Mouse (Mus musculus) brain, embryonic 18.5 days (tissue): ENCODE results near the gene Prph2.

Experiments
- DNase-seq: peaks from one replicate; pipeline ENCODE4 v3.0.0-alpha.2; 2012; ENCODE audit warnings: low read depth, low spot score

Prph2 gene

DNA sequence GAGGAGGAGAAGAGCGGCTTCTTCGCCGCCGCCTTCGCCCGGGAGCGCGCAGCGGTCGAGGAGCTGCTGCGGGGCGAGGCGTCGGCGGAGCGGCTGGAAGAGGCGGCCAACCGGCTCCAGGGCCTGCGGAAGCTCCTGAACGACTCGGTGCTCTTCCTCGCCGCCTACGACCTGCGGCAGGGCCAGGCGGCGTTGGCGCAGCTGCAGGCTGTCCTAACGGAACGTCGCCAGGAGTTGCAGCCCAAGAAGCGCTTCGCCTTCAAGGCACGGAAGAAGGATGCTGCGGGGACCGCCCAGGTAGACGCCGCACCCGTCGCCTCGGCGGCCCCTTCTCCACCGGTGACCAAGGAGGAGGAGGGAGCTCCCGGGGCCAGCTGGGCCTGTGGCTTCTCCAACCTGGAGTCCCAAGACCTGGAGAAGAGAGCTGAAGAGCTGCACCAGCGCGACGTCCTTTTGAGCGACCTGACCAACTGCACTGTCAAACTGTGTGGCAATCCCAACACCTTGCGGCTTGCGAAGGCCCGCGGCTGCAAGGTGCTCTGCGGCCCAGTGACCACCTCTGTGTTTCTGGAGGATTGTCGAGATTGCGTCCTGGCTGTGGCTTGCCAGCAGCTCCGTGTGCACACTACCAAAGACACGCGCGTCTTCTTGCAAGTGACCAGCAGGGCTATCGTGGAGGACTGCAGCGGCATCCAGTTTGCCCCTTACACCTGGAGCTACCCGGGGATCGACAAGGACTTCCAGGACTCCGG lies 19.2 kb upstream of the Prph2 start:
- no peak for DNase-seq

DNA sequence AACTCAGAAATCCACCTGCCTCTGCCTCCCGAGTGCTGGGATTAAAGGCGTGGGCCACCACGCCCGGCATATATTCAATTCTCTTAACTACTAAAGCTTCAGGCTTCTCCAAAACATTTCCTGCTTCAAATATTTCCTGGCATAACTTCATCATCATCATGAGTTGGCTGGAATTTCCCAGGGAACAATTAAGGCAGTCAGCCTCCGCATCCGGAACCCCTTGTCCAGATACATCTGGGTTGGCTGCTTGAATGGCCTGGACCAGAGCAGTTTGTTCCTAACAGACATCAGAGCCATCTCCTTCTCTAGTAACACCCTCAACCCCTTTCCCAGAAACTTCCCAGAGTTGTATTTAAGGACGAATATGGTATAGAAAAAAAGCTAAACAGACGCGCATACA lies 14.8 kb upstream of the Prph2 start:
- no peak for DNase-seq

DNA sequence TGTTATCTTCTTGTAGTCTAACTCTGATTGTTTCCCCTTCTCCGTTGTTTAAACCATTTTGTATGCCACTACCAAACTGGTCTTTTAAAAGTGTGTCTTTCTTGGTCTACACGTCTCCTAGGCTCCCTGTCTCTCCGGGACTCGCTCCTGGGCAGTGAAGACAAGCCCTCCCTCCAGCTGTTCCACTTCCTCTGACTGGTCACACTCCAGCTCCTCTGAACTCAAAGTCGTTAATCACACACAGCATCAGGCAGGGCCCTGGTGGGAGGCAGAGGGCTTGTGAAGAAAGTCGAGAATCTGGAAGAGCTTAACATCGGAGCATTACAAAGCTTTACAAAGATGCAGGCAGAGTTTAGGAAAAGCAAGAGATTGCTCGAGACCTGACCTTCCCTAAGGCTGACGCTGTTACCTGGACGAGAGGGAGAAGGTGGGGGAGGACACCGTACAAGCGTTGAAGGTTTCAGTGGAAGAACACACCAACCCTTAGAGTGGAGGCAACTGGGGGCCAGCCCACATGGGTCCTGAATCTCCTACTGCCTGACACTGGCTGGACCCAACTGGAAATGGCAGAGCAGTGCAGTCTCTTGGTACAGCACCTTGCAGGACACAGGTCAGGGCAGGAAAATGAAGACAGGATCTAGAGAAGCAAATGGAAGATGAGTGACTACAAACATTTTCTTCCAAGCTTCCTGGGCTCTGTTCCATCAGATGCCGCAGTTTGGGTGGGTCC lies 12.9 kb upstream of the Prph2 start:
- DNase-seq: no peak

DNA sequence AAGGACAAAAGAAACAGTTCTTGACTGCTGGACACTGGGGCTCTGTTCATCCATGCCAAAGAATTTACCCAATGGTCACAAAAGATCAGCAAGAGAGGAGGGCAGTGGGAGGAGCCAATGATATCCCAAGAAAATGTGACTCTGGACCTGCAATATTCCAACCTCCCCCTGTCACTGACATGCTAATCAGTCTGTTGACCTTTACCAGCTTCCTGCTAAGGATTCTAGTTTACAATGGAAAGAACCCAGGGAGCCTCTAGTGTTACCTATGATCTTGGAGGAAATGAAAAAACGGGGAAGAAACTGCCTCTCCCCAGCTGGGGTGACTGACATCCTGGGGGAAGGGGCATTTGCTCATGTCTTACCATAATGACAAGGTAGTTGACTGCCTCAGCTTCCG lies 9.3 kb upstream of the Prph2 start:
- DNase-seq: no peak

DNA sequence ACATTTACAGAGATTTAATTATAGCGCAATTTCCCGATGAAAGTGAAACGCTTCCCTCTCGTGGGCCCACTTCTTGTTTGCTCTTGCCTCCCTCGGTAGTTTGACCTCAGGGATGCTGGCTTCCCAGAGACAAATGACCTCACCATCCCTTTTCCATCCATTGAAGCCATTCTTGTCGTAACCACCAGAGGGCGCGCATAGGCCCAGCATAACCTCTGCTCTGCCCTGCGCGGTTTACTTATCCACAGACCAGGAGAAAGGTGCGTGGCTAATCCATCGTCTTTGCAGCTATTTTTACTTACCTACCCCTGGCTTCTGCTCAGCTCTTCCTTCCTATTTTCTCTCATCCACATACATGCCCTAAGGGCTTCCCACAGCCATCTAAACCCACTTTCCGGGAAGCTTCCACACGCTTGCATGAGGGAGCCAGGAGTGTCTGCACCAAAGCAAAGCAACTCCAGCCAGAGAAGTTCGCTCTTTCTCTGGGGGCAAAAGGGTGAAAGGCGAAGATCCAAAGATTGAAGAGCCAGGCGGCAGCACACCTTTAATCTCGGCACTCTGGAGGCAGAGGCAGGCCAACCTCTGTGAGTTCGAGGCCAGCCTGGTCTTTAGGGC lies 6.3 kb upstream of the Prph2 start:
- DNase-seq: no peak

DNA sequence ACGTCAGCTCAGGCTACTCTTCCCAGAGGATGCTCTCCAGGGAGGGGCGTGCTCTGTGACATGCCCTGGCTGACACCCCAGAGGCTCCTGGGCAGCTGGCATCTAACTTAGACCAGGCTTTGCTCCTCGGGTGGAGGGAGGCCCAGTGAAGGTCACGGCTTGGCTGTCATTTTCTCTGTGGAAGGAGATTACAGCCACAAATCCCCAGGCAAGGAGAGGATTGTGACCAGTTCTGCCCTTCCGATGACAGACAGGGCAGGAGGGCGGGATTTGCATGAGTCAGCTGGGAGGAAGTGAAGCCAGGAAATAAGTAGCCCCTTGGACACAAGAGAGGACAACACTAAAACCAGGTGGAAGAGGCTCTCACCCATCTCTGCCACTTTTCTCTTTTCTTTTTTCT lies 2.1 kb downstream of the Prph2 start:
- DNase-seq: no peak

DNA sequence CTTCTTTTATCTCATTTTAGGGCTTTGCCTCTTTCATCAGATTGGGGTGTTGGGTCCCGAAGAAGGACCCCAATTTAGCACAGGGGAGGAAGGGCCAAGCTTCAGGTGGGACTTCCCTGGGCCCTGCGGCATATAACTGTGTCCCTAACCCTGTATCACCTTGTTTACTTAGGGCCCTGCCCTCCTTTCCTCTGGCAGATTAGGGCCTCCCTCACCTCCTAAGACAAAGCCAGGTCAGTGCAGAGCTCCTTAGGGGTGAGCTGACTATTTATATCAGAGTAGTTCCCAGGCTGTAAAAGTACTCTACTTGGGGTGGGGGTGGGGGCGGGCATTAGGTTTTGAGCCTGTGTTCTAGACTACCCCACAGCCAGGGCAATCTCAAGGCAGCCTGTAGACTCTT lies 4.9 kb downstream of the Prph2 start:
- no peak for DNase-seq

DNA sequence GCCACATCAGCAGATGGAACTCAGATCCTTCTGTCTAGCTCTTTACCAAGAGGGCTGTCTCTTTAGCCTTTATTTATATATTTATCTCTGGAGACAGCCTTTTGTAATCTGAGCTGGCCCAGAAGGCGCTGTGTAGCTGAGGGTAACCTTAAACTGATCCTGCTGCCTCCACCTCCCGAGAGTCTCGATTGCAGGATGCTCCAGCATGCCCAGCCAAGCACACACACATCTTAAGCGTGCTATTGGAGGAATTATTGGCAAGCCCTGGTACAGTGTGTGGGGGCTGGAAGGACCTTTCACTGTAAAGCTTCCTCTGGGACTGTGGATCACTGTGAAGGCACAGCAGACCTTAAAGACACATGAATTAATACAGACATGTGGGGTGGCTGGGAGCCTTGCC lies 8.7 kb downstream of the Prph2 start:
- no peak for DNase-seq

DNA sequence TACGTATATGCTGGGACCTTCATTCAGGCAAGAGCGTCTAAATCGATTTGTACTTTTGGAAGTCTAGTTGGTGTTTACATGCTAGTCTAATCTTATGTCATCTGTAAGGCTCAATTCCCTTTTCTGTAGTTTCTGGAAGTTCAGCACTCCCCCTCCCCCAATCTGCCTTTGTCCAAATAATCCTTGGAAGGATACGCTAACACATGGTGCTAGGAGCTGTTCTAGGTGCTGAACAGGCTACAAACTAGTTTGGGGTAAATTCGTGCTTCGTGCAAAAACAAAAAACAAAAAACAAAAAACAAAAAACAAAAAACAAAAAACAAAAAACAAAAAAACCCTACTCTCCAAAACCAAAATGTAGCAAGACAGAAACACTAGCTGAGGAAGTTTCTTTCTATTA lies 10.6 kb downstream of the Prph2 start:
- DNase-seq: no peak

DNA sequence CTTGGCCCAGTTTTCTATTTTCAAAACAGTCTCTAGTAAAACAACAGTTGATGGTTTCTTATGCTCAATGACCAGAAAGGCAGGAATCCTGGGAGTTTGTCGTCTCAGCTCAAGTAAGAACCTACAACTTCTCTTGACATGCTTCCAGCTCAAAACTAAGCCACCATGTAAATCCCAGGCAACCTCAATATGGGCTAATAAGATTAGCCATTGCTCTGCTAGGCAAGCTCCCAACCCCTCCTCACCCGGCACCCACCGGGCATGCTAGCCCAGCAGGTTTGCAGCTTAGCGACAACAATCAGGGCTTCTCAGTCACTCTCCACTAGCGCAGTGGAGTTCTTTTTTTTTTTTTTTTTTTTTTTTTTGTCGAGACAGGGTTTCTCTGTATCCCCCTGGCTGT lies 15.9 kb downstream of the Prph2 start:
- DNase-seq: no peak

DNA sequence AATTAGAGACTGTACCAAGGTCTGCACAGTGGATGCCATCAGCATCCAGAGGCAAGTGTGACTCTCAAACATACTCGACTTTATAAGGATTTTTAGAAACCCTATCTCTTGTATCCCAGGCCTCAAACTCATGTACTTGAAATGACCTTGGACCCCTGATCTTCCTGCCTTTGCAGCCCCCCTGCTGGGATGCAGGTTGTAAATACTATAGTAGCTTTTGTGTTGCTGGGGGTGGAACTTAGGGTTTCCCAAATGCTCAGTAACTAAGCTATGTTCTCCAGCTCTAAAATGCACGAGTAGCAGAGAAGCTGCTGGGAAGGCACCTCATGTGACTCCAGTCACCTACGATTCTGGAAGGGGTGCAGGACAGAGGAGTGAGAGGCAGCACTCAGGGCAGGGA lies 16.7 kb downstream of the Prph2 start:
- DNase-seq: no peak

DNA sequence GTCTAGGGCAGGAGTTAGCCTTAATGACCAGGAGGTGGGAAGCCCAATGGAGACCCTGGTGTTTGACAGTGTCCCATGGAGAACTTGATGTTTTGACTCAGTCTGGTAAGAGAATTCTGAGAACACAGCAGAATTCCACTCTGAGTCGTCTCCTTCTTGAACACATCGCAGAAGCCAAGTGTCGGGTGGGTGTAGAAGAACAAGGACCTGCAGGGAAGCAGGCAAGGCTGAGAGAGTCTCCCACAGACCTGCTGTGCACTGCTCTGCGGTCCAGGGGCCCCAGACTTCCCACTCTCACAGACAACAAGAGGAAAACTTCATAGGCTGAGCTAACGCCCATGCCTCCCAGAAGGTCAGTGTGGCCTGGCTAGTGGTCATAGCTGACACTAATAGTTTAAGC lies 17.5 kb downstream of the Prph2 start:
- DNase-seq: no peak

DNA sequence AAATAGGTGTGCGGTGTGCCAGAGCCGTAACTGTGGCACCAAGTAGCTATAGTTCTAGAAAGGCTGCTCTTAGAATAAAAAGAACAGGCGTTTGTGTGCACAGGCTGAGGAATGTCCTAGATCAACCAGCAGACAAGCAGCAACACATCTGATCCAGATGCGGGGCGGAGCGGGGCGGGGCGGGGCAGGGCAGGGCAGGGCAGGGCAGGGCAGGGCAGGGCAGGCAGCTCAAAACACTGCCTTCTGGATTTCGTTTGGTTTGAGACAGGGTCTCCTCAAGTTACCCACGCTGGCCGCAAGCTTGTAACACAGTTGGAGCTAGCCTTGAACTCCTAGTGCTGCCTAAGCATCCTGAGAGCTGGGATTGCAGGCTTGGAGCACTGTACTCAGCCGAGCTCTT lies 19.0 kb downstream of the Prph2 start:
- no peak for DNase-seq

DNA sequence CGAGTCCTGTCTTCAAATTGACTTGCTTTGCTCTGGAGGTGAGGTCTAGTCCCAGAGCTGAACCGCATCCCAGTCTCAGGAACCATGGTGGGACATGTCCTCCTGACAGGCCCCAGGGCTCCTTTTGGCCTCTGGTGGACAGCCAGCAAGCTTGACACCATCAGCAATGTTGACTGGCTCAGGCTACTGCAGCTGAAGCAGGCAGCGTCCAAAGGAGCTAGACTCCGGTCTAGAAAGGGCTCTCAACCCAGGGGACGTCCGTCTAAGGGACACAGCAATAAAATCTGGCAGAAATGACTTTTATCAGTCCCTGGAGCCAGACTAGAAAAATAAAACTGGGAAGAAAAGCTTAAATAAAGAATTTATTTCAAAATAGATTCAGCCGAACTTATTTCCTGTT lies 19.6 kb downstream of the Prph2 start:
- DNase-seq: no peak

DNA sequence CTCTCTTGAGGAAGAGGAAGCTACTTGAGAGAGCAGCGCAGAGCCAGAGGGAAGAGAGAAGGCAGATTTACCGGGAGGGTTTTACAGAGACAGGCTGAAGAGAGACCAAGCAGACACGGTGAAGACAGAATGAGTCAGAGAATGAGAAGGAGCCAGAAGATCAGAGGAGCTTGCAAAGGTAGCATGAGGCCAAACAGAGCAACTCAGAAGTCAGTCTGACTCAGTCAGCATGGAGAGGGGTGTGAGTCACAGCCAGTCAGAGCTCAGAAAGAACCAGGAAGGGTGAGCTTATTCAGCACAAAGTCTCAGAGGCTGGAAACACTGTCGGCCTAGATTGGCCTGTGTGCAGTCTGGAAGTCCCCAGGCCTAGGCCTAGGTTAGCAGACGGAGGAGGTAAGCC lies 22.7 kb downstream of the Prph2 start:
- no peak for DNase-seq

DNA sequence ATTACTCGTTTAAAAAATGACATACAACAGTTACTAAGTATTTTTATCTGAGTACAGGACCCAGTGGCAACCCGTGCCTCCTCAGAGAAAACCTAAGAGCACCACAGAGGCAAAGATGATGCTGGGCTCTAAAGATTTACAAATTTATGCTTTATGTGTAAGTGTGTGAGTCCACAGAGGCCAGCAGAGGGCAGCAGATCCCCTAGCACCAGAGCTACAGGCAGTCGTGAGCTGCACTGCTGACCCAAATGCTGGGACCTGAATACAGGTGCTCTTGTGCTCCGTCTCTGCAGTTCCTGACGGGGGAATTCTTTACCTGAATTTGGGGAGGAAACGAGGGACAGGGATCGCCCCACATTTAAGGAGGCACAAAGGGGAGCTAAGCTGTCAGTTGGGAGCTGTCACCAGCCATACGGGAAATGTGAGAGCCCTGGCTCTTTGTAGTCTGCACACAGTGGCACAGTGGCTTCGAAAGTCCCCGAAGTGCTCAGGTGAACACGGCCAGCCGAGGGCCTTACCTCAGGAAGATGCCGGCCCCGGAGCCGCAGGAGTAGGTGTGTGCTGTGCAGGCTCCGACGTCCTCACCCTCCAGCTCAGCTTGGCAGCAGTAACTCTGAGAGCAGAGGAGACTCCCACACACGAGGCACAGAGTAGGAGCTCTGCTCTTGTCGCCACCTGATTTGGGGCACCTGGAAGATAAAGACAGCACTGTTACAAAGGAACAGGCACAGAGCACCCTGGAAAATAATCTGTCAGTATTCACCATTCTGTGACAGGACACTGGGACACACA lies 23.5 kb downstream of the Prph2 start:
- DNase-seq: no peak

DNA sequence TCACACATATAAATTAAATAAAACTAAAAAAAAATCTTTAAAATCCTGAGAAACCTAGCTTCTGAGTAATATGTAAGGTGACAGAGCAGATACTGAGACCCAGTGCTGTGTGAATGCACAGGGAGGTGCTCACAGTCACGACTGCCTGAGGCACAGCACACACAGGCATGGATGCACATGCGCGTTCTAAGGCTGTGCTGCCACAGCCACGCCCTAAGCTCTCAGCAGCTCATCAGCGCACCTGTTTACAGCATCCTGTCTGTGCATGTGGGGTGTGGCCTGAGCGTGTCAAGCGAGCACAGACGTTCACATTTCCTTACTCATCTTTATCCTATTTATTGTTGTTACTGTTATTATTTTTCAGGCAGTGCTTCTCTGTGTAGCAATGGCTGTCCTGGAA lies 30.2 kb downstream of the Prph2 start:
- DNase-seq: no peak

DNA sequence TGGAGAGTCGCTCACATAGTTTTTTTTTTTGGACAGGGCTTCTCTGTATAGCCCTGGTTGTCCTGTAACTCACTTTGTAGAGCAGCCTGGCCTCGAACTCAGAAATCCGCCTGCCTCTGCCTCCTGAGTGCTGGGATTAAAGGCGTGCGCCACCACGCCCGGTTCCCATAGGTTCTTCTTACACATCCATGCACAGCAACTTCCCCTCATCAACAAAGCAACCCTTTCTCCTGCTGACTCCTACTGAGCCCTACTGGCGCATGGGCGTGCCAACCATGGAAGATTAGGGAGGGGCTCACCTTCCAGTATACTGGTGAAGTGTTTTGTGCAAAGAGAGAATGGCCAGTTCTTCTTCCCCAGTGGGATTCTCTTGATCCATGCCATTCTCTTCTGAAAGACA lies 32.2 kb downstream of the Prph2 start:
- DNase-seq: no peak

DNA sequence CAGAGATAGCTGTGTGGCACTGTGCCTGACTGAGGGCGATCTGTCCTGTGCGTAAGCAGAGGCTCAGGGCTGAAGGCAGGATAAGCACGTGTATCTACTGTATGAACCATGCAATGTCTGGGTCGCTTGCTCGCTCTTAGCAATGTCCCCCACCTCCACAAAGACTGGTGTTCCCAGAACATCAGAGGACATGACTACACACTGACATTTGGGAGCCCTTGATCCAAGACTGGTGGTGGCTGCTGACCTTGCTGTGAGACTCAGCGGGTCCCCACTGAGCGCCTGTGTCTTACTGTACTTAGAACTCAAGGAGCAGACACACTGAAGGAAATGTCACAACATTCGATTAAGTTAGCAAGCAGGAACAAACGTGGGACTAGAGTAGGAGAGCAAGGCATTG lies 36.0 kb downstream of the Prph2 start:
- DNase-seq: no peak

DNA sequence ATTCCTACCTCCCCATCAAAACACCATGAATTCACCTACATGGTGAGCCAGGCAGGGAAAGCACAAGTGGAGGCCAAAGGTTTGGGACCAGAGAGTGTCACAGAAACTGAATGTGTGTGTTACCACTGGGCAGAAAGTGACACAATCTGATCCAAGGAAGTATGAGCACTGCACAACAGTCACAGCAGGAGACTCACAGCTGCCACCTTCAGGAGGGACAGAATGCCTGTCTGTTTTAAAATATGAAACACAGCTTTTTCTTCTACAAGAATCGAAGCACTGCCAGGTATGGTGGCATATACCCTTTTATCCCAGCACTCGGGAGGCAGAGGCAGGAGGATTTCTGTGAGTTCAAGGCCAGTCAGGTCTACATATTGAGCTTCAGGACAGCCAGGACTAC lies 47.8 kb downstream of the Prph2 start:
- DNase-seq: no peak

DNA sequence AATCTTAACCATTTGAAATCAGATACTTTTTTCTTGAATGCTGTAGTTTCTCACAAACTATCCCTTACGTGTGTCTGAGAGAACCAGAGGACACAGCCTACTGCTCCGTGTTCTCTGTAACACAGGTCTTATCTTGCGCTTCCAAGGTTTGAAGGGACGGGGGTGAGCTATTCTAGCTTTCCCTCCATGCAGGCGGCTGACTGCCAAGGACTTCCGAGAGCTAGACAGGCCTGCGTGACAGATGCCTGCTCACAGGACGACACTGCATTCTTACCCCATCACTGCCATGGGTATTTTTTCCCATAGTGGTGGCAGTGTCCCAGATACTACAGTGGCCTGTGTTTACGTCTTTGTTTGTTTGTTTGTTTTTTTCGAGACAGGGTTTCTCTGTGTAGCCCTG lies 50.0 kb downstream of the Prph2 start:
- no peak for DNase-seq

DNA sequence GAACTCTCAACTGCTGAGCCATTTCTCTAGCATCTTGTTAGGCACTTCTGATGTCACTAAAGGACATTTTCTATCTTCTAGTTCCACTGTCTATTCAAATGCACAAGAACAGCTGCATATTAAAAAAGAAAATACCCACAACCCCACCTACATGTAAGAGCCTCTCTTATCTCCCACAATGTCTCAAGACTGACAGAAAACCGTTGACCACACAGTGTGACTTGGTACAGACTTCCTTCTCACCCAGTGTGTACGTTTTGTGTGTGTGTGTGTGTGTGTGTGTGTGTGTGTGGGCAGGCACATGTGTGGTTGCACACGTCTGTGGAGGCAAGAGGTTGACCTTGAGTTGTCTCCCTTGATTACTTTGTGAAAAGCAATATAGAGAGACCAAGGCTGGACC lies 51.9 kb downstream of the Prph2 start:
- DNase-seq: no peak
